ENCODE assay signal across 8 mouse cellular contexts in genomic region chr4:149736581-149736980, GRCm38 (mm10). TPM values are rescaled to one million over a fixed set of nuclear protein-coding genes. Genes with fewer than 3 reads are reported as not detected.
DNase-seq lines count a peak whose midpoint lies in the region; ATAC-seq lines count a peak whose summit lies in the region.

No protein-coding gene starts in this region.

- no peaks in the 10 kb centered on the region for H3K9me3 ChIP-seq in embryonic facial prominence, embryonic 14.5 days (ENCODE audit: control insufficient read depth, low read length)
- H3K9me3 ChIP-seq in heart, embryonic 16.5 days (replicated peaks; ENCODE audit: control insufficient read depth, low read length) = no peaks in the 10 kb centered on the region
- H3K9me3 ChIP-seq in midbrain, embryonic 16.5 days (replicated peaks; ENCODE audit: control insufficient read depth, low read length, poor library complexity, severe bottlenecking) = no peaks in the 10 kb centered on the region

- DNase-seq in 3134 (ENCODE audit: extremely low read depth, insufficient read length, low spot score) = peak; percentile 52
- DNase-seq in Muller cell, postnatal 12 days (ENCODE audit: inconsistent ontology term) = peak; percentile 78
- no peak for DNase-seq in embryonic facial prominence, embryonic 14.5 days (ENCODE audit: low spot score)
- peak; percentile 70 to 87 for DNase-seq in kidney, postnatal 25 days
- DNase-seq in yolk sac, embryonic 10.5 days (ENCODE audit: low spot score) = no peak
- DNase-seq in frontal cortex, adult 2 months (ENCODE audit: extremely low spot score in 1 of 2, low spot score in 1 of 2) = no peak

- no peak overlapping the region for H3K27ac ChIP-seq in embryonic facial prominence, embryonic 14.5 days (replicated peaks; ENCODE audit: low read depth, low read length)
- peak overlapping the region; percentile 86 for H3K27ac ChIP-seq in heart, embryonic 16.5 days (ENCODE audit: low read length)
- no peak overlapping the region for H3K27ac ChIP-seq in midbrain, embryonic 16.5 days (ENCODE audit: low read length)

- peak overlapping the region; percentile 87 for H3K4me2 ChIP-seq in embryonic facial prominence, embryonic 14.5 days (ENCODE audit: low read depth, low read length)
- peak overlapping the region; percentile 95 for H3K4me2 ChIP-seq in heart, embryonic 16.5 days (ENCODE audit: low read depth, low read length)
- H3K4me2 ChIP-seq in midbrain, embryonic 16.5 days (ENCODE audit: low read length) = peak overlapping the region; percentile 95

- no peak for ATAC-seq in embryonic facial prominence, embryonic 14.5 days (ENCODE audit: low read depth)
- 0 out of 2 replicates have a peak, but pooled peaks have one; percentile 7 for ATAC-seq in heart, embryonic 16.5 days (replicated peaks; ENCODE audit: extremely low read depth, insufficient read depth, low FRiP score)
- no peak for ATAC-seq in midbrain, embryonic 16.5 days

- WGBS in embryonic facial prominence, embryonic 14.5 days = 16% methylated on average over 3 of the region's 4 CpGs
- 17% methylated on average over 4 of the region's 4 CpGs for whole genome bisulfite sequencing in heart, embryonic 16.5 days
- 45% methylated on average over 4 of the region's 4 CpGs for WGBS in midbrain, embryonic 16.5 days

- H3K4me3 ChIP-seq in embryonic facial prominence, embryonic 14.5 days (ENCODE audit: low read depth, low read length) = peak overlapping the region; percentile 72
- peak overlapping the region; percentile 88 for H3K4me3 ChIP-seq in heart, embryonic 16.5 days (ENCODE audit: low read length)
- H3K4me3 ChIP-seq in midbrain, embryonic 16.5 days (ENCODE audit: low read depth, low read length) = peak overlapping the region; percentile 75

- peaks cover 30% of the 10 kb centered on the region for H3K4me1 ChIP-seq in embryonic facial prominence, embryonic 14.5 days (ENCODE audit: control insufficient read depth, insufficient read depth, low read length)
- peaks cover 52% of the 10 kb centered on the region for H3K4me1 ChIP-seq in heart, embryonic 16.5 days (ENCODE audit: control insufficient read depth, insufficient read depth, low read length)
- H3K4me1 ChIP-seq in midbrain, embryonic 16.5 days (ENCODE audit: control insufficient read depth, insufficient read depth, low read length) = peaks cover 45% of the 10 kb centered on the region

- H3K36me3 ChIP-seq in embryonic facial prominence, embryonic 14.5 days (ENCODE audit: control insufficient read depth, insufficient read depth, low read length) = peaks cover 8% of the 10 kb centered on the region; the same call in 1 of the 2 replicates
- no peaks in the 10 kb centered on the region for H3K36me3 ChIP-seq in heart, embryonic 16.5 days (ENCODE audit: control insufficient read depth, insufficient read depth)
- 0 out of 2 replicates have a peak, but pooled peaks cover 2% of the 10 kb centered on the region for H3K36me3 ChIP-seq in midbrain, embryonic 16.5 days (ENCODE audit: control insufficient read depth, insufficient read depth, low read length)

- peak overlapping the region; percentile 77 for H3K9ac ChIP-seq in embryonic facial prominence, embryonic 14.5 days (ENCODE audit: low read depth, low read length)
- peak overlapping the region; percentile 93 for H3K9ac ChIP-seq in heart, embryonic 16.5 days (ENCODE audit: low read length)
- peak overlapping the region; percentile 90 for H3K9ac ChIP-seq in midbrain, embryonic 16.5 days (ENCODE audit: low read depth, low read length)

- no peaks in the 10 kb centered on the region for H3K27me3 ChIP-seq in embryonic facial prominence, embryonic 14.5 days (replicated peaks; ENCODE audit: control insufficient read depth, insufficient read depth, low read length)
- no peaks in the 10 kb centered on the region for H3K27me3 ChIP-seq in heart, embryonic 16.5 days (ENCODE audit: control insufficient read depth, insufficient read depth, low read length)
- no peaks in the 10 kb centered on the region for H3K27me3 ChIP-seq in midbrain, embryonic 16.5 days (ENCODE audit: control insufficient read depth, insufficient read depth, low read depth, low read length)

RNA-seq across cellular contexts. Expression of gene Tmem201, which starts 1.3 kb away (rescaled TPM):
- 20.7 and 23.3 TPM in 2 replicates for polyA plus RNA-seq in embryonic facial prominence, embryonic 14.5 days (2014; fragmentation: Nextera tagmentation; extraction: Ambion mirVana)
- 46.4 and 52.3 TPM in 2 replicates for polyA plus RNA-seq in heart, embryonic 16.5 days (2015; fragmentation: Nextera tagmentation; extraction: Ambion mirVana)
- 46.3 and 47.8 TPM in 2 replicates for polyA plus RNA-seq in midbrain, embryonic 16.5 days (2015; fragmentation: Nextera tagmentation; extraction: Ambion mirVana)
- 78.2 and 79.6 TPM in 2 replicates for polyA plus RNA-seq in frontal cortex, adult 2 months (2012; rRNA removed)

RNA-seq across cellular contexts. Expression of gene Pik3cd, which starts 34.2 kb away (rescaled TPM):
- 6.0 TPM in 2 replicates for polyA plus RNA-seq in embryonic facial prominence, embryonic 14.5 days (2014; fragmentation: Nextera tagmentation; extraction: Ambion mirVana)
- polyA plus RNA-seq in heart, embryonic 16.5 days (2015; fragmentation: Nextera tagmentation; extraction: Ambion mirVana) = 5.5 and 7.8 TPM in 2 replicates
- 13.9 and 15.7 TPM in 2 replicates for polyA plus RNA-seq in midbrain, embryonic 16.5 days (2015; fragmentation: Nextera tagmentation; extraction: Ambion mirVana)
- polyA plus RNA-seq in frontal cortex, adult 2 months (2012; rRNA removed) = 13.5 and 15.2 TPM in 2 replicates

RNA-seq across cellular contexts. Expression of gene Slc25a33, which starts 37.5 kb away (rescaled TPM):
- polyA plus RNA-seq in embryonic facial prominence, embryonic 14.5 days (2014; fragmentation: Nextera tagmentation; extraction: Ambion mirVana) = 10.6 and 10.9 TPM in 2 replicates
- polyA plus RNA-seq in heart, embryonic 16.5 days (2015; fragmentation: Nextera tagmentation; extraction: Ambion mirVana) = 6.5 TPM in 2 replicates
- polyA plus RNA-seq in midbrain, embryonic 16.5 days (2015; fragmentation: Nextera tagmentation; extraction: Ambion mirVana) = 28.8 and 29.1 TPM in 2 replicates
- 35.1 and 36.5 TPM in 2 replicates for polyA plus RNA-seq in frontal cortex, adult 2 months (2012; rRNA removed)

Comparison
In these comparisons a context has a peak if more than half of its experiments do, and no peak if none do; other contexts are left out.
1. DNase-seq: peak in 3134 (single experiment), Muller cell, postnatal 12 days (single experiment) and kidney, postnatal 25 days (2 of 2); none in embryonic facial prominence, embryonic 14.5 days (single experiment), yolk sac, embryonic 10.5 days (single experiment) and frontal cortex, adult 2 months (0 of 2).
2. Peak in every context shown above with its lines, with median percentiles within 50 percentile points of each other: H3K4me2 ChIP-seq, H3K4me3 ChIP-seq and H3K9ac ChIP-seq.